7 mouse cellular contexts compared by ENCODE assay signal in genomic region chr4:108869730-108870374, GRCm38 (mm10). TPM values are rescaled to one million over a fixed set of nuclear protein-coding genes. Genes with fewer than 3 reads are reported as not detected.
A peak's percentile ranks its signal among the peaks of the same experiment; 100 is the strongest.
DNase-seq lines count a peak whose midpoint lies in the region; ATAC-seq and TF ChIP-seq lines count a peak whose summit lies in the region.

No protein-coding gene starts in this region.

- intact Hi-C loops in left cerebral cortex, adult 2 months (cut with DNase I): loop anchor here (1.0 to 2.0 kb wide), 2 partner anchors 106 to 295 kb away; no protein-coding TSS in a partner anchor

- peak; percentile 54 for ATAC-seq in activated CD4-positive, CD25-positive, alpha-beta regulatory T cell, adult 4 months

- no peak overlapping the region for H3K27ac ChIP-seq in left cerebral cortex, adult 2 months

- peak; percentile 98 for TF ChIP-seq CTCF in left cerebral cortex, adult 2 months (IDR thresholded peaks at IDR 0.05)

- no peak overlapping the region for H3K4me3 ChIP-seq in left cerebral cortex, adult 2 months

- peak; percentile 76 to 91 for DNase-seq in cerebellum, postnatal 25 days
- peak; percentile 67 to 91 for DNase-seq in frontal cortex, postnatal 25 days (ENCODE audit: low spot score in 2 of 2)
- DNase-seq in induced T-regulatory cell, adult 2 months (ENCODE audit: low read depth): peak; percentile 81
- peak; percentile 88 to 91 for DNase-seq in left cerebral cortex, adult 2 months (ENCODE audit: extremely low spot score in 1 of 2, low spot score in 2 of 2)
- peak; percentile 90 for DNase-seq in mesoderm, embryonic 11.5 days (ENCODE audit: low read depth, low spot score)
- DNase-seq in right cerebral cortex, postnatal 36 days (ENCODE audit: low spot score in 2 of 2): peak; percentile 77 to 79

RNA-seq across cellular contexts. Expression of gene Rab3b, which starts 9.0 kb away (rescaled TPM):
- polyA plus RNA-seq in activated CD4-positive, CD25-positive, alpha-beta regulatory T cell, adult 4 months (2017; shearing (Covaris generic)): not detected
- total RNA-seq in left cerebral cortex, adult 2 months (2021): 10 to 100 TPM; 79.7 to 81.2 TPM

RNA-seq across cellular contexts. Expression of gene A730015C16Rik, which starts 21.4 kb away (rescaled TPM):
- polyA plus RNA-seq in activated CD4-positive, CD25-positive, alpha-beta regulatory T cell, adult 4 months (2017; shearing (Covaris generic)): under 1 TPM in 1 of 2 experiments, not detected in 1; 0.29 TPM
- total RNA-seq in left cerebral cortex, adult 2 months (2021): not detected

RNA-seq across cellular contexts. Expression of gene Kti12, which starts 22.3 kb away (rescaled TPM):
- 10 to 100 TPM; 12.7 to 13.4 TPM for polyA plus RNA-seq in activated CD4-positive, CD25-positive, alpha-beta regulatory T cell, adult 4 months (2017; shearing (Covaris generic))
- total RNA-seq in left cerebral cortex, adult 2 months (2021): 10 to 100 TPM; 17.6 to 20.3 TPM

RNA-seq across cellular contexts. Expression of gene Txndc12, which starts 35.5 kb away (rescaled TPM):
- 10 to 100 TPM; 58.5 to 69.9 TPM for polyA plus RNA-seq in activated CD4-positive, CD25-positive, alpha-beta regulatory T cell, adult 4 months (2017; shearing (Covaris generic))
- 10 to 100 TPM; 35.4 to 40.2 TPM for total RNA-seq in left cerebral cortex, adult 2 months (2021)

RNA-seq across cellular contexts. Expression of gene Btf3l4, which starts 36.4 kb away (rescaled TPM):
- 10 to 100 TPM; 72.3 to 73.4 TPM for polyA plus RNA-seq in activated CD4-positive, CD25-positive, alpha-beta regulatory T cell, adult 4 months (2017; shearing (Covaris generic))
- total RNA-seq in left cerebral cortex, adult 2 months (2021): 10 to 100 TPM; 88.9 to 97.3 TPM
